Mouse (Mus musculus) lung, postnatal 25 days (tissue): ENCODE data around the gene Tmem131l.

ENCODE experiments used
- DNase-seq: peaks from one replicate; pipeline ENCODE4 v3.0.0; 2022; ENCODE audit warnings: low spot score

Gene Tmem131l

GRCm38 (mm10) chr3:84015484-84016016 is 24.4 kb downstream of the Tmem131l start:
- no peak for DNase-seq

GRCm38 (mm10) chr3:84010995-84011663 is 28.8 kb downstream of the Tmem131l start:
- no peak for DNase-seq

GRCm38 (mm10) chr3:84005989-84006388 is 34.0 kb downstream of the Tmem131l start:
- DNase-seq: no peak

GRCm38 (mm10) chr3:84004330-84005090 is 35.5 kb downstream of the Tmem131l start:
- DNase-seq: no peak

- no peak for DNase-seq
These were observed 37.4 kb downstream of the Tmem131l start for GRCm38 (mm10) chr3:84002433-84003090.

GRCm38 (mm10) chr3:83997563-83997962 is 42.4 kb downstream of the Tmem131l start:
- DNase-seq: no peak

- DNase-seq: no peak
These were observed 42.9 kb downstream of the Tmem131l start for GRCm38 (mm10) chr3:83997036-83997435.

- DNase-seq: no peak
These were observed 43.9 kb downstream of the Tmem131l start for GRCm38 (mm10) chr3:83996086-83996485.

GRCm38 (mm10) chr3:83995254-83995830 is 44.6 kb downstream of the Tmem131l start:
- no peak for DNase-seq

- peak; percentile 9 for DNase-seq
These were observed 45.6 kb downstream of the Tmem131l start for GRCm38 (mm10) chr3:83994217-83994839.

GRCm38 (mm10) chr3:83993089-83993516 is 46.9 kb downstream of the Tmem131l start:
- DNase-seq: peak; percentile 79

GRCm38 (mm10) chr3:83991691-83992524 is 48.1 kb downstream of the Tmem131l start:
- DNase-seq: peak; percentile 10

- no peak for DNase-seq
These were observed 51.8 kb downstream of the Tmem131l start for GRCm38 (mm10) chr3:83988214-83988613.

GRCm38 (mm10) chr3:83987533-83988112 is 52.4 kb downstream of the Tmem131l start:
- DNase-seq: no peak

- no peak for DNase-seq
These were observed 53.2 kb downstream of the Tmem131l start for GRCm38 (mm10) chr3:83986740-83987139.

- no peak for DNase-seq
These were observed 54.5 kb downstream of the Tmem131l start for GRCm38 (mm10) chr3:83985426-83985825.

- DNase-seq: no peak
These were observed 55.6 kb downstream of the Tmem131l start for GRCm38 (mm10) chr3:83984379-83984778.

GRCm38 (mm10) chr3:83982821-83983220 is 57.2 kb downstream of the Tmem131l start:
- no peak for DNase-seq

GRCm38 (mm10) chr3:83980231-83980872 is 59.6 kb downstream of the Tmem131l start:
- no peak for DNase-seq
